Mouse (Mus musculus) inflammation-experienced regulatory T-cells (primary cell): Measurements from ENCODE around the gene Kcnj11. TPM values are rescaled to one million over a fixed set of nuclear protein-coding genes. Genes with fewer than 3 reads are reported as not detected.

Experiments used
- polyA plus RNA-seq, 2 experiments: library from polyadenylated mRNA; unstranded; fragments of 100-300 nt; shearing (Covaris generic); gene quantifications; one replicate each; pipeline ENCODE4 v1.2.1; 2017

Kcnj11 gene
- polyA plus RNA-seq, result not detected

GRCm38 (mm10) chr7:46100563-46100962 lies at the start of gene Kcnj11:
TSS of gene Kcnj11 (minus strand) at chr7:46100764.

Other genes with a start within 250 kb of the Kcnj11 start
- gene Kdelr1, start 228.0 kb downstream of the Kcnj11 start, polyA plus RNA-seq, result 100 to 1,000 TPM in 1 of 2 experiments, 10 to 100 TPM in 1; 78.9 to 119 TPM
- gene Grin2d, start 222.4 kb downstream of the Kcnj11 start, polyA plus RNA-seq, result 1 to 10 TPM; 1.0 to 1.6 TPM
- gene Syngr4, start 204.1 kb downstream of the Kcnj11 start, polyA plus RNA-seq, result under 1 TPM in 1 of 2 experiments, not detected in 1; 0.36 TPM
- gene Tmem143, start 203.8 kb downstream of the Kcnj11 start, polyA plus RNA-seq, result 10 to 100 TPM in 1 of 2 experiments, 1 to 10 TPM in 1; 6.0 to 13.0 TPM
- gene Emp3, start 179.4 kb downstream of the Kcnj11 start, polyA plus RNA-seq, result 100 to 1,000 TPM; 618 to 655 TPM
- gene Ccdc114, start 176.7 kb downstream of the Kcnj11 start, polyA plus RNA-seq, result 10 to 100 TPM in 1 of 2 experiments, 1 to 10 TPM in 1; 2.9 to 11.0 TPM
- under 1 TPM in 1 of 2 experiments, not detected in 1; 0.21 TPM for gene Abcc6, start 70.5 kb downstream of the Kcnj11 start, polyA plus RNA-seq
- gene Nomo1, start 67.1 kb downstream of the Kcnj11 start, polyA plus RNA-seq, result 10 to 100 TPM; 35.1 to 42.9 TPM
- gene Abcc8, start 79.3 kb upstream of the Kcnj11 start, polyA plus RNA-seq, result 1 to 10 TPM in 1 of 2 experiments, under 1 TPM in 1; 0.23 to 1.7 TPM
- gene Ush1c, start 137.7 kb upstream of the Kcnj11 start, polyA plus RNA-seq, result under 1 TPM in 1 of 2 experiments, not detected in 1; 0.27 TPM
- gene Otog, start 140.2 kb upstream of the Kcnj11 start, polyA plus RNA-seq, result under 1 TPM in 1 of 2 experiments, not detected in 1; 0.42 TPM